Mouse (Mus musculus) forebrain, embryonic 10.5 days (tissue): Measurements from ENCODE around the gene Vwa2. TPM values are rescaled to one million over a fixed set of nuclear protein-coding genes. Genes with fewer than 3 reads are reported as not detected.

ENCODE experiments used
- DNase-seq: peaks from one replicate; pipeline ENCODE4 v3.0.0-alpha.2; 2017; ENCODE audit warnings: low spot score; ENCODE audit errors: extremely low spot score
- H3K27ac ChIP-seq: fragments of 300-500 bp; sonication (generic); 2 replicates; pipeline ENCODE4 v1.5.1; 2016; ENCODE audit warnings: mild to moderate bottlenecking
- H3K27me3 ChIP-seq: fragments of 300-500 bp; sonication (generic); 2 replicates; pipeline ENCODE4 v1.6.1; 2016; ENCODE audit warnings: mild to moderate bottlenecking; ENCODE audit not compliant: poor library complexity, severe bottlenecking
- H3K36me3 ChIP-seq: fragments of 300-500 bp; sonication (generic); replicated peaks from 2 replicates; pipeline ENCODE4 v1.6.1; 2016; ENCODE audit warnings: mild to moderate bottlenecking, moderate library complexity
- H3K4me1 ChIP-seq: fragments of 300-500 bp; sonication (generic); 2 replicates; pipeline ENCODE4 v1.6.1; 2016
- H3K4me3 ChIP-seq: fragments of 300-500 bp; sonication (generic); 2 replicates; pipeline ENCODE4 v1.5.1; 2016; ENCODE audit warnings: mild to moderate bottlenecking, moderate library complexity
- H3K9me3 ChIP-seq: fragments of 300-500 bp; sonication (generic); 2 replicates; pipeline ENCODE4 v1.6.1; 2016; ENCODE audit warnings: mild to moderate bottlenecking, moderate library complexity
- WGBS: fragments of 180-500 bp; shearing (Covaris S2); methylation state at CpG from one replicate; pipeline ENCODE4 v1.1.7; 2016; 5-methylcytosine and 5-hydroxymethylcytosine counted together
- polyA plus RNA-seq: library from polyadenylated mRNA; unstranded; fragments of >200 nt; fragmentation: Nextera tagmentation; extraction: Ambion mirVana; gene quantifications from 2 replicates; pipeline ENCODE4 v1.2.1, GENCODE M21; 2016

The Vwa2 gene
- polyA plus RNA-seq, 1 experiment from 2014 or later = 2.6 TPM

DNA sequence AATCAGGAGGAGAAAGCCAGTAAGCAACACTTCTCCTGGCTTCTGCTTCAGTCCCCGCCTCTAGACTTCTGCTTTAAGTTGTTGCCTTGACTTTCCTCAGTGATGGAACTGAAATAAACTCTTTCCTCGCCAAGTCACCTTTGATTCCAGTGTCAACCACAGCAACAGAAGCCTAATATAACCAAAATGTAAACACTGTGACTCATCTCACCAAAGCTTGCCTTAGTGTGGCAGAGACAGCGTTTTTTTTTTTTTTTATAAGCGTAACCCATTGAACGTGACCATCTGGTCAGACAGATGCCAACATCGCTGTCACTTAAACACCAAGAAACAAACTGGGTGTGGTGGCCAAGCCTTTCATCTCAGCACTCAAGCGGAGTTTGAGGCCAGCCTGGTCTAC, 68.2 kb downstream of the Vwa2 start:
- H3K27me3 ChIP-seq = no peaks in the 10 kb centered on the region
- no peak overlapping the region for H3K27ac ChIP-seq
- 87% methylated on average over 7 of the region's 7 CpGs for WGBS
- H3K36me3 ChIP-seq = no peaks in the 10 kb centered on the region
- DNase-seq = no peak
- H3K9me3 ChIP-seq = peaks cover 3% of the 10 kb centered on the region; the same call in 1 of the 2 replicates
- H3K4me3 ChIP-seq = no peak overlapping the region
- peaks cover 5% of the 10 kb centered on the region for H3K4me1 ChIP-seq

DNA sequence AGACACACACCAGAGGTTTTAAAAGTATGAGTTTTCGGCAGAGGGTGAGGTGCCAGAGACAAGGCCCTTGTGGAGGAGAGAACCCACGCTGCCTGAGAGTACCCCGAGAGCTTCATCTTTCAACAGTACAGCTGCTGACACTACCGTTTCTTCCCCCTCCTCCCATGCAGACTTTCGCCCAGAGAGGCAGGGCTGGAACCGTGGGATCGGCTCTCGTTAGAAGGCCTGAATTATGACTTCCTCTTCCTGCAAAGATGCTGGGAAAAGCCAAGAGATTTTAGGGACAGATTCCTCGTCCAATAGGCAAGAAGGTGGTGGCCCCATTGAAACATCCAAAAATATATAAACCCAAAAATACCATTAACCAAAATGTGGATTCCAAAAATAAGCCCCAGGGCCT, 70.2 kb downstream of the Vwa2 start:
- no peaks in the 10 kb centered on the region for H3K27me3 ChIP-seq
- no peak overlapping the region for H3K27ac ChIP-seq
- DNase-seq = no peak
- peaks cover 5% of the 10 kb centered on the region for H3K4me1 ChIP-seq
- no peak overlapping the region for H3K4me3 ChIP-seq
- 90% methylated on average over 9 of the region's 9 CpGs for WGBS
- H3K36me3 ChIP-seq = no peaks in the 10 kb centered on the region
- peaks cover 3% of the 10 kb centered on the region; the same call in 1 of the 2 replicates for H3K9me3 ChIP-seq

DNA sequence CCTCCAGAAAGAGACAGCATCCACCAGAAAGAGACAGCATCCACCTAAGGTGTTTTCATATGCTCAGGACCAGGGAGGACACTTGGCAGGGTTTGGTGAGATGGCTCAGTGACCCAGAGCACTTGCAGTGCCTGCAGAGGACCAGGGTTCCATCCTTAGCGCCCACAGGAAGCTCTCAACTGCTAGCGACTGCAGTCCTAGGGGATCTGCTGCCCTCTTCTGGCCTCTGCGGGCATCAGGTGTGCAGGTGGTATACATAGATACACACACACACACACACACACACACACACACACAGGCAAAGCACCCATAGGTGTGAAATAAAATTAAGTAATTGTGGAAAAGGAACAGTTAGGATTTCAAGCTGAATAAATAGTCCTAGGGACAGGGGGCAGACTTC, 70.8 kb downstream of the Vwa2 start:
- WGBS = 95% methylated on average over 3 of the region's 3 CpGs

DNA sequence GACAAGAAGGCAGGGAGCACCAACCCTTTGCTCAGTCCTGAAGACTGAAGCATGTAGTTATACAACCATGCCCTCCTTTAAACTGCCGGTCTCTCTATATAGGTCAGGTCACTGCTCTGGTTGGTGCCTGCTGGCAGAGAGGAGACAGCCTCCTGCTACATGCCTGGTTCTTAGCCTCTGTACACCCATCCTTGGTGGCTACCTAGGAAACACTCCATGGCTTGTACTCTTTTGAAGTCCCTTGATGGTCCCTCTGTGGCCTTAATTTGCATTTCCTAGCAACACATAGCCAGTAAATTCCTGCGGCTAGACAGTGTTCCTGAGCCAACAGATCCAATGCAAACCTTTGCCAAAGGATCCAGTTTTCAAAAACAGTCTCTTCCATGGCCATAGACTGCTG, 71.6 kb downstream of the Vwa2 start:
- no peaks in the 10 kb centered on the region for H3K4me1 ChIP-seq
- peaks cover 3% of the 10 kb centered on the region; the same call in 1 of the 2 replicates for H3K9me3 ChIP-seq
- no peak overlapping the region for H3K4me3 ChIP-seq
- DNase-seq = no peak
- no peaks in the 10 kb centered on the region for H3K36me3 ChIP-seq
- no peaks in the 10 kb centered on the region for H3K27me3 ChIP-seq
- H3K27ac ChIP-seq = no peak overlapping the region
- 96% methylated on average over 2 of the region's 2 CpGs for WGBS

More for the DNA sequence above, 70.8 kb downstream of the Vwa2 start:
- DNase-seq = no peak
- peaks cover 3% of the 10 kb centered on the region; the same call in 1 of the 2 replicates for H3K9me3 ChIP-seq
- H3K36me3 ChIP-seq = no peaks in the 10 kb centered on the region
- H3K27ac ChIP-seq = no peak overlapping the region
- H3K4me3 ChIP-seq = no peak overlapping the region
- no peaks in the 10 kb centered on the region for H3K27me3 ChIP-seq
- H3K4me1 ChIP-seq = peaks cover 2% of the 10 kb centered on the region

DNA sequence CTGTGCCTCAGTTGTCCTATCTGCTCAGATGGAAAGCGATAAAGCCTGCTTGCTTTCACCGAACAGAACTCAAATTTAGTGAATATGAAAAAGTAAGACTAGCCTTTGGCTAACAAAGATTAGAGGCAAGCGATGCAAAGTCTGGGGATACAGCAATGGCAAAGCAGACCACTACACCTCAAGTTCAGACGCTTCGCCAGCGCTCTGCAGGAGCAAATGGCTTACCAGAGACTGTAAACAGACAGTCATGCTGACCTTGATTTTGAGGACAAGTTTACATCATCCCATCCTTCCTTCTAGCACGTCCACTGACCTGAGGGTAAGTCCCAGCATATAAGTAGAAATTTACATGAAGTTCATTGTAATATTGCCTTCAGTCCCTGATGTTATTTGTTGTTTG, 72.2 kb downstream of the Vwa2 start:
- H3K27ac ChIP-seq = no peak overlapping the region
- peaks cover 3% of the 10 kb centered on the region; the same call in 1 of the 2 replicates for H3K9me3 ChIP-seq
- H3K27me3 ChIP-seq = no peaks in the 10 kb centered on the region
- no peaks in the 10 kb centered on the region for H3K4me1 ChIP-seq
- WGBS = 93% methylated on average over 7 of the region's 7 CpGs
- no peak for DNase-seq
- no peak overlapping the region for H3K4me3 ChIP-seq
- no peaks in the 10 kb centered on the region for H3K36me3 ChIP-seq

DNA sequence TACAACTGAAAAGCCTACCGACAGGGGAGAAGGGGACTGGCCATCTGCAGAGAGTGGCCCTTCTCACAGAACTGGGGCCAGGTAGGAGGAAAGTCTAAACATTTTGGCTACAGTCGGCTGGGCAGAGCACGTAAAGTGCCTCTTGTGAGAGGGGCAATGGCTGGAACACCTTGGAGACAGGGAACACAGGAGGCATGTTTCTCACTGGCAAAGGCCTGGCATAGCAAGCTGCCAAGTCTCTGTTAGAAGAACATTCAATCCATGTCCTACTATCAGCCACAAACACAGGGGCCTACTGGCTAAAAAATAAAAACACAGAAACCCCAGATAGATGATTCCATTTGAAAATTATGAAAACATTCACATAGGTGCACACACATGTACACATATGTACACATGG, 72.7 kb downstream of the Vwa2 start:
- Histone ChIP-seq H3K27ac (no peak overlapping the region), H3K4me3 (no peak overlapping the region), H3K4me1 (no peaks in the 10 kb centered on the region), H3K27me3 (no peaks in the 10 kb centered on the region), H3K36me3 (no peaks in the 10 kb centered on the region), H3K9me3 (peaks cover 3% of the 10 kb centered on the region; the same call in 1 of the 2 replicates)
- WGBS = 92% methylated on average over 3 of the region's 3 CpGs
- no peak for DNase-seq

DNA sequence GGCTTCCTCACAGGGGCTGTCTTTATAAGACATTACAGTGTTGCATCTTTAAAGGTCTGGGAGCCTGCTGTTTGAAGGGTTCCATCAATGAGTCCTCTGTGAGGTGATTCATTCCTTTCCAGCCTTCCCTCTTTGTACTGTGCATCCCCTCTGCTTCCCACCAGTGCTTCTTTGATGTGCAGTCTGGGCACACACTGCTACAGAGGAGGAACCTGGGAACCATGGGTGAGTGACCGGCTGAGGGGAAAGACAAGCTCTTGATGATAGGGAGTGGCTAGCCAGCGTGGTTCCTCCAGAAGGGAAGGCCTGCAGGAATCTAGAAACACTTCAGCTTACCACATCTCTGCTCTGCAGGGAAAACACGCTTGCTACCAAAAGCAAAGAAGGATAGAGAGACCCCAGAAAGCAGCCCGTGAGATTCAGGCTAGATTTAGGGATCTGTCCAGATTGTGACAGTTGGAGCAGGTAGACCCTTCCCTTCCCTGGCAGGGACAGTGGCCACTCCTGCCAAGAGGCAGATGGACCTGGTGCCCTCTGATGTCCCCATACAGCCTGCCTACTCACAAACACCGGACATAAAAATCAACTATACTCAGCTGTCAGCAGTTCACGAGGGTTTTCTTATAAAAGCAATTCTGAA, 74.0 kb downstream of the Vwa2 start:
- DNase-seq = no peak
- peaks cover 3% of the 10 kb centered on the region; the same call in 1 of the 2 replicates for H3K9me3 ChIP-seq
- no peaks in the 10 kb centered on the region for H3K4me1 ChIP-seq
- no peaks in the 10 kb centered on the region for H3K36me3 ChIP-seq
- H3K27ac ChIP-seq = no peak overlapping the region; the same call in 1 of the 2 replicates
- H3K27me3 ChIP-seq = no peaks in the 10 kb centered on the region
- 73% methylated on average over 6 of the region's 6 CpGs for WGBS
- H3K4me3 ChIP-seq = no peak overlapping the region

DNA sequence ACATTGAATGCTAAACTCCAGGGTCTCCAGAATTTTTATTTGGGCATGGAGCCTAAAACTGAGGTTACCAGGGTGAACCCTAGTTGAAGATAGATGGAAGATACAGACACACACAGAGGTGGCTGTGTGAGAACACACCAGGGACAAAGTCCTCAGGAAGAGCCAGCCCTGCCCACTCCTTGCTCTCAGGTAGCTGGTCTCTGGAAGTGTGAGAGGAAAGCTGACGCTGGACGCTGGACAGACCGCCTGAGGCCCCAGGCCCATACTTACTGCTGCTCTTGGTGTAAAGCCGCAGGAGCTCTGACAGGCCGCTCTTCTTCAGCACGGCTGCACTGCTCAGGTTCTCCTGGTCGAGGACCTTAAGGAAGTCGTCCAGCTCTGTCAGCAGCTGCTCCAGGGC, 75.8 kb downstream of the Vwa2 start:
- Histone ChIP-seq H3K4me3 (no peak overlapping the region), H3K27ac (no peak overlapping the region), H3K27me3 (no peaks in the 10 kb centered on the region), H3K36me3 (no peaks in the 10 kb centered on the region), H3K9me3 (peaks cover under 1% of the 10 kb centered on the region; the same call in 1 of the 2 replicates), H3K4me1 (no peaks in the 10 kb centered on the region)
- no peak for DNase-seq
- 85% methylated on average over 8 of the region's 8 CpGs for WGBS

DNA sequence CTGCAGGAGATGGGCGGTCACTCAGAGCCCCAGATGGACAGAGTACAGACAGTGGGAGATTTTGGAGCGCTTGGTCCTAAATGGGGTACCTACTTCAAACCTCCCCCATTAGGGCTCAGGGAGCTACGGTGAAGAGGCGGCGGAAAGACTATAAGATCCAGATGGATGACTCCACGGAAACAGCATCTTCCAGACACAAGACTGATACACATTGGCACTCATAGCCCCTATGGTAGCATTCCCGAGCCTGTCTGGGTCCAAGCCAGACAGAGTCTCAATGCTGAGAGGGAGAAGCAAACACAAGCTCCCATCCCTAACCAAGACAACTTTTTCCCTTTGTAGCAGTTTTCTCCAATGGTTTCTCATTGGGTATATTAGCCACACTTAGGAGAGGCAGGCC, 76.8 kb downstream of the Vwa2 start:
- Histone ChIP-seq H3K36me3 (no peaks in the 10 kb centered on the region), H3K27ac (no peak overlapping the region), H3K4me3 (no peak overlapping the region), H3K27me3 (no peaks in the 10 kb centered on the region), H3K9me3 (no peaks in the 10 kb centered on the region), H3K4me1 (0 out of 2 replicates have a peak, but pooled peaks cover 3% of the 10 kb centered on the region)
- no peak for DNase-seq
- WGBS = 83% methylated on average over 7 of the region's 7 CpGs

DNA sequence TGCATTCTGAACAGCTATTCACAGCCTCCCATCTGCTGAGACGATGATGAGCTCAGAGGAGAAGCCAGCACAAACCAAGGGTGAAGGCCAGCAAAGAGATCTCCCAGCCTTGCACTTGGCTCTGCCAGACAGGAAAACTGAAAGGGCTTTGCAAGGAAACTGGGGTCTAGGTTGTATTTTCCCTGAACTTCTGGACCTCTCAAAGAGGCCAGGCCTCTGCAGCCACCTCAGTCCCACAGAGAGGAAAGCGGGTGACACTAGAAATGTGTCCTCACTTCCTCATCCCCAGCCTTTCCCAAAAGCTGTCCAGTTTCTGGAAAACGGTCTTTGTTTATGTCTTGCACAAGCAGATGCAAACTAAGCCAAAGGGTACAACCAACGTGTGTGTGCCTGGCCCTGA, 79.8 kb downstream of the Vwa2 start:
- WGBS = 88% methylated on average over 4 of the region's 4 CpGs
- H3K27me3 ChIP-seq = no peaks in the 10 kb centered on the region

DNA sequence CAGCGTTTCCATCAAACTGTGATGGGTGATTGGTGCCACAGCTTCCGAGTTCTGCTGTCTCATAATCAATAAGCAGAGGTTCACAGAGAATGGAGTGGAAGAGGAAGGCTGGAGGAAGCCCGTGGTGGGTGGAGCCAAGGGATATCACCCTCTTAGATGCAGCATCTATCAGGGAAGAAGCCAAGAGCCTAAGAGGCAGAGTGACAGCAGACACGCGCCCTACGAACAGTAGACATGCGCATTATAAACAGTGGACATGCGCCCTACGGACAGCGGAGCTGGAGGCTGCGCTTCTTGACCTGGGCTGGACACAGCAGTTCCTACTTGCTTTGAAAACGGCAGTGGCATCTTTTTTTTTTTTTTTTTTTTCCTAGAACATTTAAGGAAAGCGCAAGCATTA, 80.8 kb downstream of the Vwa2 start:
- Histone ChIP-seq H3K27ac (no peak overlapping the region), H3K9me3 (no peaks in the 10 kb centered on the region), H3K36me3 (no peaks in the 10 kb centered on the region), H3K27me3 (no peaks in the 10 kb centered on the region), H3K4me3 (no peak overlapping the region), H3K4me1 (peaks cover 22% of the 10 kb centered on the region)
- DNase-seq = no peak
- 95% methylated on average over 13 of the region's 13 CpGs for WGBS

More for the DNA sequence above, 79.8 kb downstream of the Vwa2 start:
- no peak overlapping the region for H3K27ac ChIP-seq
- H3K9me3 ChIP-seq = no peaks in the 10 kb centered on the region
- DNase-seq = no peak
- H3K4me3 ChIP-seq = no peak overlapping the region
- H3K4me1 ChIP-seq = peaks cover 12% of the 10 kb centered on the region; the same call in 1 of the 2 replicates
- H3K36me3 ChIP-seq = no peaks in the 10 kb centered on the region

DNA sequence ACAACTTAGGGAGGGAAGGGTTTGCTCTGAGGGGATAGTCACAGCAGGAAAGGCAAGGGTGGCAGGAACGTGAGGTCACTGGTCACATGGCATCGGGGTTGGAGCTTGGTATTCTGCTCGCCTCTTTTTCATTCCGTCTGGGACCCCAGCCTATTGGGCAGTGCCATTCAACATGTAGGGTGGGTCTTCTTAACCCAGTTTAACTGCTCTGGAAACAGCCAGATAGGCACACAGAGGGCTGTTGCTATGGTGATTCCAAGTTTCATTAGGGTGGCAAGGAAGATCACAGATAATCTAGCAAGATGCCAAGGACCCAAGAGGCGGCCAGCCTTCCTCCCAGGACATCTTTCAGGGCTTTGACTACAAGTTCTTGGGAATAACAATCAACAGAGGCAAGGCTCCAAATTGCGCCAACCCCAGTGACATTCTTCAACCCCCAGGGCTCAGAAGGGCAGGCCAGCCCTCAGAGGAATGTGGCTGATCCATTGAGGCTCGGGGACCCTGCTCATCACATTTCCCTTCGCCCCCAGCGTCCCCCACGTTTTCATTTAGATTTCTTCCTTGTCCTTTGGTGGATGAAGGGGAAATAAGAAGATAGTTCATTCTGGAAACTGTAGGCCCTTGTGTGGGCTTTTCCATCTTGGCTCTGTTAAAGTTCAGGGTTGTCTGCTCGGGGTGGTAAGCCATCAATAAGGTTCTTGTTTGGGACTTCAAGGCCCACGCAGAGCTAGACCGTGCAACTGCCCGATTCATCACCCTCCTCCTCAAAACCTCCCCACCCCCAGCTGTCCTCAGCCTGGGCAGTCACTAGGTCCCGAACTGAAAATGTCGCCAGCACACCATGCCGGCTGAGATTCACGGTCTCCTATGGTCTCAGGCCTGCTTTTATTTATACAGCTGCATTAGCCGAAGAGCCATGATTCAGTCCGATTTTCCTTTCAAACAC, 81.8 kb downstream of the Vwa2 start:
- Histone ChIP-seq H3K9me3 (no peaks in the 10 kb centered on the region), H3K27me3 (no peaks in the 10 kb centered on the region), H3K36me3 (no peaks in the 10 kb centered on the region), H3K4me3 (no peak overlapping the region), H3K4me1 (peaks cover 22% of the 10 kb centered on the region), H3K27ac (no peak overlapping the region)
- no peak for DNase-seq
- 82% methylated on average over 20 of the region's 20 CpGs for WGBS

DNA sequence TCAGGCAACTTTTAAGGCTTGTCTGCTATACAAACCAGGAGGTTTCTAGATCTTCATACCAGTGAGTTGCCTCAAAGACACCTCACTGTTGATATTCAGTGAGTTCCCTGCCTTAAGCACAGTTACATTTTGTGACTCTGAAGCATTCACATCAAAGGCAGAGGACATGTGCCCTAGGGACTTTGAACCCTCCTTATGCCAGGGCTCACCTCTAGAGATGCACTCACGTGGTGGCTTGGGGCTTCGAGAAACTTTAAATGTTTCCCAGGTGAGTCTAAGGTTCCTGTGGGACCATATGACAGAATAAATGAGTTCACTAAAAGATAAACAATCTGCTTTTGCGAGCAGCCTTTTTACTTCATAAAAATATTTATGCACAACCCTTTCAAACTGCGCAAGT, 84.0 kb downstream of the Vwa2 start:
- DNase-seq = no peak
- Histone ChIP-seq H3K27me3 (no peaks in the 10 kb centered on the region), H3K36me3 (no peaks in the 10 kb centered on the region), H3K9me3 (no peaks in the 10 kb centered on the region), H3K4me3 (no peak overlapping the region), H3K4me1 (peaks cover 22% of the 10 kb centered on the region), H3K27ac (no peak overlapping the region)
- 90% methylated on average over 4 of the region's 4 CpGs for WGBS
